Mouse (Mus musculus): Measurements from ENCODE around the gene Cacna2d4. TPM values are rescaled to one million over a fixed set of nuclear protein-coding genes. Genes with fewer than 3 reads are reported as not detected.
A peak's percentile ranks its signal among the peaks of the same experiment; 100 is the strongest.

Cacna2d4 gene
- polyA plus RNA-seq, 1 experiment from 2014 or later = 0.28 TPM

DNA sequence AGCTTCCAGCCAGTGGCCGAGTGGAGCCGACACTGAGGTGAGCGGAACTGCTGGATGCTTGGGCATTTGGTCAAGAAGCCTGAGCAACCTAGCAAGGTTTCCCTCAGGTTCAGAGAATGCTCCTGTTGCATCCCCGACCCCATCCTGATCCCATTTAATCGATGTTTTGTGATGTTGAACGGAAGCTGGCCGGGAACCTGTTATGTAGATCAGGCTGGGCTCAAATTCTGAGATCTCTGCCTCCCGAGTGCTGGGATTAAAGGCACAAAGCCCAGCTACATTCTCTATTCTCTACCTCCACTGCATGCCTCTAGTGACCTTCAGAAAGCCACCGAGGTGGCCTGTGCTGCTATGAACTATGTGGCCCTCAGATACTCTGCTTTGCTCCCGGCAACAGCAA is 88.5 kb downstream of the Cacna2d4 start:
- Histone ChIP-seq H3K4me2 (ENCODE audit: low read depth) (no peak overlapping the region), H3K9ac (ENCODE audit: low read length) (no peak overlapping the region), H3K9me3 (ENCODE audit: control insufficient read depth, low read length) (no peaks in the 10 kb centered on the region), H3K4me3 (ENCODE audit: low read depth, low read length) (no peak overlapping the region), H3K27ac (ENCODE audit: low read depth, low read length) (no peak overlapping the region), H3K36me3 (ENCODE audit: control insufficient read depth, insufficient read depth, low read length) (no peaks in the 10 kb centered on the region), H3K4me1 (ENCODE audit: control insufficient read depth, insufficient read depth, low read length) (no peaks in the 10 kb centered on the region), H3K27me3 (ENCODE audit: control insufficient read depth, insufficient read depth, low read length) (peaks cover 16% of the 10 kb centered on the region)
- WGBS = 54% methylated on average over 10 of the region's 10 CpGs
- DNase-seq (ENCODE audit: low spot score) (no peak), ATAC-seq (ENCODE audit: insufficient read depth, low FRiP score, low TSS enrichment) (no peak)

- no peak overlapping the region for H3K4me2 ChIP-seq (ENCODE audit: low read depth)
- no peak overlapping the region for H3K9ac ChIP-seq (ENCODE audit: low read length)
- H3K4me3 ChIP-seq (ENCODE audit: low read depth, low read length) = no peak overlapping the region
- no peak overlapping the region for H3K27ac ChIP-seq (ENCODE audit: low read depth, low read length)
- no peaks in the 10 kb centered on the region for H3K36me3 ChIP-seq (ENCODE audit: control insufficient read depth, insufficient read depth, low read length)
- WGBS = 74% methylated on average over 6 of the region's 6 CpGs
- no peaks in the 10 kb centered on the region for H3K9me3 ChIP-seq (ENCODE audit: control insufficient read depth, low read length)
- ATAC-seq (ENCODE audit: insufficient read depth, low FRiP score, low TSS enrichment) = no peak
- peaks cover 28% of the 10 kb centered on the region for H3K27me3 ChIP-seq (ENCODE audit: control insufficient read depth, insufficient read depth, low read length)
- DNase-seq (ENCODE audit: low spot score) = no peak
- H3K4me1 ChIP-seq (ENCODE audit: control insufficient read depth, insufficient read depth, low read length) = peaks cover 4% of the 10 kb centered on the region; the same call in 1 of the 2 replicates
Observed at GRCm38 (mm10) chr6:119325978-119326377, 89.7 kb downstream of the Cacna2d4 start.

DNA sequence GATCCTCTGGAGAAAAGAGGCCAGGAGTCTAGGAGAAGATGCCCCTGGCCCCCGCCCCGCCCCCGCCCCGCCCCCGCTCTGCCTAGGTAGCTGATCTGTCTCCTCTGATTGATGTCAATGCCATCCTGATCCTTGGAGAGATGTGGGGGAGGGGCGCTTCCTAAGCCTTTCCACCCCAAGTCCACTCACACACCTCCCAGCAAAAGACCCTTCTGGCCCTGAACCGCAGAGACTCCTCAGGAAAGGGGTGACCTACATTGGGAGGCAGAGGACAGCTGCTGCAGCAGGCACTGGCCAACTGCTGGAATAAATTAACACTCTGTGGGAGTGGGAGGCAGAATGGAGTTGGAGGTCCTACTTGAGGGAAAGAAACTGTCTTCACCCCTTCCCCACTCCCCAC is 90.2 kb downstream of the Cacna2d4 start:
- no peak for DNase-seq (ENCODE audit: low spot score)
- no peak overlapping the region for H3K27ac ChIP-seq (ENCODE audit: low read depth, low read length)
- peaks cover 33% of the 10 kb centered on the region for H3K27me3 ChIP-seq (ENCODE audit: control insufficient read depth, insufficient read depth, low read length)
- WGBS = 27% methylated on average over 7 of the region's 7 CpGs
- no peak for ATAC-seq (ENCODE audit: insufficient read depth, low FRiP score, low TSS enrichment)
- no peaks in the 10 kb centered on the region for H3K36me3 ChIP-seq (ENCODE audit: control insufficient read depth, insufficient read depth, low read length)
- H3K4me2 ChIP-seq (ENCODE audit: low read depth) = no peak overlapping the region
- H3K4me1 ChIP-seq (ENCODE audit: control insufficient read depth, insufficient read depth, low read length) = peaks cover 4% of the 10 kb centered on the region; the same call in 1 of the 2 replicates
- H3K4me3 ChIP-seq (ENCODE audit: low read depth, low read length) = no peak overlapping the region
- H3K9ac ChIP-seq (ENCODE audit: low read length) = no peak overlapping the region
- no peaks in the 10 kb centered on the region for H3K9me3 ChIP-seq (ENCODE audit: control insufficient read depth, low read length)

DNA sequence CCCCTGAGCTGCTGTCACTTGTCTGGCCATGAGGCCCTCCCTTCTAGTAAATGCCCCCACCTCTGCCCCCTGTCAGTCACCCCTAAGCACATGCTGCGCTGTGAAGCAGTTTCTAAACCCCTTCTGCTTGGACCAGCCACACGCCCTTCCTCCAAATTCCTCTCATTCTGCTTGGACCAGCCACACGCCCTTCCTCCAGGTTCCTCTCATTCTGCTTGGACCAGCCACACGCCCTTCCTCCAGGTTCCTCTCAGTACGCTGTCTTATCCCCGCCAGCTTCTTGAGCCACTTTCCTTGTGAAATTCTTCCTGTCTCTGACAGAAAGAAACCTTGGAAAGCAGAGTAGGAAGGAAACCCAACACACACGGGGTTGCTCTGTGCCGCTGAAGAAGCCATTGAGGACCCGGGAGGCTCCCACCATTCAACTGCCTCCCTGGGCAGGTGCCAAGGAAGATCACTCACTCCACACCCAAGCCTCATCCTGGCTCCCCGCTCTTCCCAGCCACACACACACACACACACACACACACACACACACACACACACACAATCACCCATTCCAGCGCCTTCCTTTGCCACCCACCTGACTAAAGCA is 92.3 kb downstream of the Cacna2d4 start:
- H3K9ac ChIP-seq (ENCODE audit: low read length) = no peak overlapping the region
- ATAC-seq (ENCODE audit: insufficient read depth, low FRiP score, low TSS enrichment) = no peak
- H3K4me1 ChIP-seq (ENCODE audit: control insufficient read depth, insufficient read depth, low read length) = peaks cover 4% of the 10 kb centered on the region; the same call in 1 of the 2 replicates
- no peaks in the 10 kb centered on the region for H3K36me3 ChIP-seq (ENCODE audit: control insufficient read depth, insufficient read depth, low read length)
- no peak overlapping the region for H3K4me2 ChIP-seq (ENCODE audit: low read depth)
- H3K27me3 ChIP-seq (ENCODE audit: control insufficient read depth, insufficient read depth, low read length) = peaks cover 37% of the 10 kb centered on the region
- no peak overlapping the region for H3K4me3 ChIP-seq (ENCODE audit: low read depth, low read length)
- no peak for DNase-seq (ENCODE audit: low spot score)
- H3K27ac ChIP-seq (ENCODE audit: low read depth, low read length) = no peak overlapping the region
- 11% methylated on average over 10 of the region's 11 CpGs for WGBS
- H3K9me3 ChIP-seq (ENCODE audit: control insufficient read depth, low read length) = no peaks in the 10 kb centered on the region

- 0 out of 2 replicates have a peak, but pooled peaks have one; percentile 33 for ATAC-seq (ENCODE audit: insufficient read depth, low FRiP score, low TSS enrichment)
- Histone ChIP-seq H3K36me3 (ENCODE audit: control insufficient read depth, insufficient read depth, low read length) (no peaks in the 10 kb centered on the region), H3K9me3 (ENCODE audit: control insufficient read depth, low read length) (no peaks in the 10 kb centered on the region), H3K4me1 (ENCODE audit: control insufficient read depth, insufficient read depth, low read length) (peaks cover 4% of the 10 kb centered on the region; the same call in 1 of the 2 replicates), H3K27ac (ENCODE audit: low read depth, low read length) (no peak overlapping the region), H3K27me3 (ENCODE audit: control insufficient read depth, insufficient read depth, low read length) (peaks cover 37% of the 10 kb centered on the region), H3K4me3 (ENCODE audit: low read depth, low read length) (no peak overlapping the region), H3K9ac (ENCODE audit: low read length) (no peak overlapping the region), H3K4me2 (ENCODE audit: low read depth) (no peak overlapping the region)
- 4% methylated on average over 8 of the region's 8 CpGs for WGBS
- peak; percentile 29 for DNase-seq (ENCODE audit: low spot score)
Observed at GRCm38 (mm10) chr6:119329215-119329714, 92.9 kb downstream of the Cacna2d4 start.

GRCm38 (mm10) chr6:119329936-119330335 is 93.6 kb downstream of the Cacna2d4 start:
- DNase-seq (ENCODE audit: low spot score) (no peak), ATAC-seq (ENCODE audit: insufficient read depth, low FRiP score, low TSS enrichment) (no peak)
- Histone ChIP-seq H3K36me3 (ENCODE audit: control insufficient read depth, insufficient read depth, low read length) (no peaks in the 10 kb centered on the region), H3K4me1 (ENCODE audit: control insufficient read depth, insufficient read depth, low read length) (peaks cover 4% of the 10 kb centered on the region; the same call in 1 of the 2 replicates), H3K9ac (ENCODE audit: low read length) (no peak overlapping the region), H3K27me3 (ENCODE audit: control insufficient read depth, insufficient read depth, low read length) (peaks cover 37% of the 10 kb centered on the region), H3K4me2 (ENCODE audit: low read depth) (peak overlapping the region; percentile 64; the same call in 1 of the 2 replicates), H3K27ac (ENCODE audit: low read depth, low read length) (no peak overlapping the region), H3K9me3 (ENCODE audit: control insufficient read depth, low read length) (no peaks in the 10 kb centered on the region), H3K4me3 (ENCODE audit: low read depth, low read length) (peak overlapping the region; percentile 29; the same call in 1 of the 2 replicates)
- 9% methylated on average over 6 of the region's 6 CpGs for WGBS

GRCm38 (mm10) chr6:119330506-119330905 is 94.2 kb downstream of the Cacna2d4 start, which contains the start of gene Lrtm2:
TSS of gene Lrtm2 (minus strand) at chr6:119330766.
- Histone ChIP-seq H3K9me3 (ENCODE audit: control insufficient read depth, low read length) (no peaks in the 10 kb centered on the region), H3K27ac (ENCODE audit: low read depth, low read length) (no peak within 1 kb of the TSS), H3K27me3 (ENCODE audit: control insufficient read depth, insufficient read depth, low read length) (peaks cover 37% of the 10 kb centered on the region), H3K9ac (ENCODE audit: low read length) (no peak within 1 kb of the TSS), H3K4me1 (ENCODE audit: control insufficient read depth, insufficient read depth, low read length) (peaks cover 4% of the 10 kb centered on the region; the same call in 1 of the 2 replicates), H3K36me3 (ENCODE audit: control insufficient read depth, insufficient read depth, low read length) (no peaks in the 10 kb centered on the region), H3K4me2 (ENCODE audit: low read depth) (peak within 1 kb of the TSS; percentile 64), H3K4me3 (ENCODE audit: low read depth, low read length) (peak within 1 kb of the TSS; percentile 29)
- ATAC-seq (ENCODE audit: insufficient read depth, low FRiP score, low TSS enrichment) (no peak), DNase-seq (ENCODE audit: low spot score) (peak; percentile 60)
- 1% methylated on average over 29 of the region's 31 CpGs for WGBS

GRCm38 (mm10) chr6:119332111-119332510 is 95.8 kb downstream of the Cacna2d4 start:
- 7% methylated on average over 1 of the region's 1 CpGs for WGBS
- no peak for DNase-seq (ENCODE audit: low spot score)
- Histone ChIP-seq H3K4me1 (ENCODE audit: control insufficient read depth, insufficient read depth, low read length) (peaks cover 4% of the 10 kb centered on the region; the same call in 1 of the 2 replicates), H3K9me3 (ENCODE audit: control insufficient read depth, low read length) (no peaks in the 10 kb centered on the region), H3K9ac (ENCODE audit: low read length) (no peak overlapping the region), H3K27me3 (ENCODE audit: control insufficient read depth, insufficient read depth, low read length) (peaks cover 37% of the 10 kb centered on the region), H3K4me2 (ENCODE audit: low read depth) (no peak overlapping the region), H3K36me3 (ENCODE audit: control insufficient read depth, insufficient read depth, low read length) (no peaks in the 10 kb centered on the region), H3K4me3 (ENCODE audit: low read depth, low read length) (no peak overlapping the region), H3K27ac (ENCODE audit: low read depth, low read length) (no peak overlapping the region)
- ATAC-seq (ENCODE audit: insufficient read depth, low FRiP score, low TSS enrichment) = no peak

GRCm38 (mm10) chr6:119333202-119333601 is 96.9 kb downstream of the Cacna2d4 start:
- Histone ChIP-seq H3K4me2 (ENCODE audit: low read depth) (no peak overlapping the region), H3K36me3 (ENCODE audit: control insufficient read depth, insufficient read depth, low read length) (no peaks in the 10 kb centered on the region), H3K27ac (ENCODE audit: low read depth, low read length) (no peak overlapping the region), H3K4me3 (ENCODE audit: low read depth, low read length) (no peak overlapping the region), H3K9ac (ENCODE audit: low read length) (no peak overlapping the region), H3K9me3 (ENCODE audit: control insufficient read depth, low read length) (no peaks in the 10 kb centered on the region), H3K27me3 (ENCODE audit: control insufficient read depth, insufficient read depth, low read length) (peaks cover 31% of the 10 kb centered on the region), H3K4me1 (ENCODE audit: control insufficient read depth, insufficient read depth, low read length) (peaks cover 4% of the 10 kb centered on the region; the same call in 1 of the 2 replicates)
- ATAC-seq (ENCODE audit: insufficient read depth, low FRiP score, low TSS enrichment) (no peak), DNase-seq (ENCODE audit: low spot score) (peak; percentile 37)
- 9% methylated on average over 3 of the region's 3 CpGs for WGBS
